Mouse (Mus musculus): ENCODE measurements at regions not wholly inside any gene's neighbourhood (a gene's known extent, or its start where the extent isn't known, plus 50 kb on each side); places are given as distances from the start of the nearest gene placed in this dataset.
"Not testable (repeated sequence)": the region's sequence is repeated elsewhere in the genome, so short reads cannot be mapped to it uniquely, and the experiment has no call there.

- no peaks in the 10 kb centered on the region for H3K27me3 ChIP-seq (ENCODE audit: control insufficient read depth, insufficient read depth, low read length)
- H3K4me2 ChIP-seq (ENCODE audit: low read depth, low read length, severe bottlenecking), result no peak overlapping the region
Observed at GRCm38 (mm10) chr19:35205557-35206239, 283.5 kb downstream of the Kif20b start.

GRCm38 (mm10) chr19:35244188-35244587 is 322.0 kb downstream of the Kif20b start:
- no peak for ATAC-seq (replicated peaks; ENCODE audit: low FRiP score)
- no peak for DNase-seq (ENCODE audit: low spot score)
- H3K36me3 ChIP-seq (ENCODE audit: control insufficient read depth, insufficient read depth, low read length), result no peaks in the 10 kb centered on the region
- no peak overlapping the region for H3K9ac ChIP-seq (ENCODE audit: low read length)
- H3K4me1 ChIP-seq (replicated peaks; ENCODE audit: control insufficient read depth, insufficient read depth, low read length), result no peaks in the 10 kb centered on the region
- no peak overlapping the region for H3K27ac ChIP-seq (ENCODE audit: low read depth, low read length)
- no peaks in the 10 kb centered on the region for H3K27me3 ChIP-seq (ENCODE audit: control insufficient read depth, insufficient read depth, low read length)
- 87% methylated on average over 3 of the region's 3 CpGs for WGBS
- no peak overlapping the region for H3K4me2 ChIP-seq (ENCODE audit: low read depth, low read length, severe bottlenecking)
- H3K4me3 ChIP-seq (ENCODE audit: low read depth, low read length), result no peak overlapping the region
- no peaks in the 10 kb centered on the region for H3K9me3 ChIP-seq (ENCODE audit: control insufficient read depth, low read length)

More at GRCm38 (mm10) chr19:35205557-35206239, 283.5 kb downstream of the Kif20b start:
- H3K4me1 ChIP-seq (replicated peaks; ENCODE audit: control insufficient read depth, insufficient read depth, low read length), result no peaks in the 10 kb centered on the region
- no peaks in the 10 kb centered on the region for H3K9me3 ChIP-seq (ENCODE audit: control insufficient read depth, low read length)
- 83% methylated on average over 5 of the region's 5 CpGs for WGBS
- H3K27ac ChIP-seq (ENCODE audit: low read depth, low read length), result no peak overlapping the region
- DNase-seq (ENCODE audit: low spot score) (no peak), ATAC-seq (replicated peaks; ENCODE audit: low FRiP score) (no peak)
- no peak overlapping the region for H3K9ac ChIP-seq (ENCODE audit: low read length)
- no peaks in the 10 kb centered on the region for H3K36me3 ChIP-seq (ENCODE audit: control insufficient read depth, insufficient read depth, low read length)
- H3K4me3 ChIP-seq (ENCODE audit: low read depth, low read length), result no peak overlapping the region

DNA sequence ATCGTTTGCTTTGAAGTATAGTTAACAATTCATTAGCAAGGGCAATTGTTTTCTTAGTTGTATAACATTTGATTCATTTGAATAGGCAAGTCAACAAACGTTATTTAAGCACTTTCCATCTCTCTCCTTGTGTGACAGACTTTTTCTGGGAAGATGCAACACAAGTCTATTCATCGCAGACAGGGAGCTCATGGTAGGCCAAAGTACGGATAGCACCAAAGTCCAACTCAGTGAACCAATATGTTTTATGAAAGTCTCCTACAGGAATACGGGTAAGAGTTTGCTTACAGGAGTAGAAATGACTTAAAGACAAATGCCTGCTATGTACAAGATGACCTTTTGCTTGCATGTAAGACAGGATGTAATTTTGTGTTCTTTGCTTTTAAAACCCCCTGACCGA is 325.4 kb downstream of the Kif20b start:
- no peaks in the 10 kb centered on the region for H3K36me3 ChIP-seq (ENCODE audit: control insufficient read depth, insufficient read depth, low read length)
- 81% methylated on average over 6 of the region's 6 CpGs for WGBS
- H3K4me3 ChIP-seq (ENCODE audit: low read depth, low read length), result no peak overlapping the region
- H3K9me3 ChIP-seq (ENCODE audit: control insufficient read depth, low read length), result no peaks in the 10 kb centered on the region
- no peaks in the 10 kb centered on the region for H3K4me1 ChIP-seq (replicated peaks; ENCODE audit: control insufficient read depth, insufficient read depth, low read length)
- no peak overlapping the region for H3K4me2 ChIP-seq (ENCODE audit: low read depth, low read length, severe bottlenecking)
- ATAC-seq (replicated peaks; ENCODE audit: low FRiP score), result no peak
- no peak overlapping the region for H3K27ac ChIP-seq (ENCODE audit: low read depth, low read length)
- H3K9ac ChIP-seq (ENCODE audit: low read length), result no peak overlapping the region
- no peaks in the 10 kb centered on the region for H3K27me3 ChIP-seq (ENCODE audit: control insufficient read depth, insufficient read depth, low read length)
- DNase-seq (ENCODE audit: low spot score), result no peak

- WGBS, result 78% methylated on average over 3 of the region's 3 CpGs
- not testable (repeated sequence) for DNase-seq (ENCODE audit: low spot score)
Observed at GRCm38 (mm10) chr19:35258634-35259033, 336.5 kb downstream of the Kif20b start.

DNA sequence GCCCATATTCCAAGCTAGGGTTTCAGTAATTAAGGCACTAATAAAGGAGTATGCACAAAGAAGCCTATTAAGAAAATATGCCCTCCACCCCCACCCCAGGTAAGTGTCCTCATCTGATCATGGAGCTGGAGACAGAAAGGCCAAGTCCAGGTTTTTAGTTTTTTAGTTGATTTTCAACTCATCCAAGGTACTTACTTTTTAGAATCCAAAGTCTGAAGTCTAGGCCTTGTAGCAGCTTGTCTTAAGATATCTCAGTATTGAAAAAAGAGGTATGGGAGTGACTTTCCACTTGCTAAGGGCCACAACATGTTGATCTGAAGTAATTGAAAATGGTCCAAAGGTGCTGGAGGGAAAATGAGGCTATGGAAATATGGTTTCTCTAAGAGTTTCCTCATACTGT is 340.9 kb downstream of the Kif20b start:
- no peak overlapping the region for H3K27ac ChIP-seq (ENCODE audit: low read depth, low read length)
- DNase-seq (ENCODE audit: low spot score) (no peak), ATAC-seq (replicated peaks; ENCODE audit: low FRiP score) (no peak)
- H3K9me3 ChIP-seq (ENCODE audit: control insufficient read depth, low read length), result no peaks in the 10 kb centered on the region
- no peaks in the 10 kb centered on the region for H3K4me1 ChIP-seq (replicated peaks; ENCODE audit: control insufficient read depth, insufficient read depth, low read length)
- H3K36me3 ChIP-seq (ENCODE audit: control insufficient read depth, insufficient read depth, low read length), result no peaks in the 10 kb centered on the region
- no peak overlapping the region for H3K4me2 ChIP-seq (ENCODE audit: low read depth, low read length, severe bottlenecking)
- no peak overlapping the region for H3K4me3 ChIP-seq (ENCODE audit: low read depth, low read length)
- H3K27me3 ChIP-seq (ENCODE audit: control insufficient read depth, insufficient read depth, low read length), result no peaks in the 10 kb centered on the region
- H3K9ac ChIP-seq (ENCODE audit: low read length), result no peak overlapping the region

More at GRCm38 (mm10) chr19:35258634-35259033, 336.5 kb downstream of the Kif20b start:
- not testable (repeated sequence) for H3K4me1 ChIP-seq (replicated peaks; ENCODE audit: control insufficient read depth, insufficient read depth, low read length); H3K27me3 ChIP-seq (ENCODE audit: control insufficient read depth, insufficient read depth, low read length); H3K9me3 ChIP-seq (ENCODE audit: control insufficient read depth, low read length); ATAC-seq (replicated peaks; ENCODE audit: low FRiP score); H3K4me3 ChIP-seq (ENCODE audit: low read depth, low read length); H3K4me2 ChIP-seq (ENCODE audit: low read depth, low read length, severe bottlenecking); H3K36me3 ChIP-seq (ENCODE audit: control insufficient read depth, insufficient read depth, low read length); H3K27ac ChIP-seq (ENCODE audit: low read depth, low read length); H3K9ac ChIP-seq (ENCODE audit: low read length)

GRCm38 (mm10) chr19:35278395-35278794 is 356.2 kb downstream of the Kif20b start:
- no peak for DNase-seq (ENCODE audit: low spot score)
- no peaks in the 10 kb centered on the region for H3K4me1 ChIP-seq (replicated peaks; ENCODE audit: control insufficient read depth, insufficient read depth, low read length)
- H3K9ac ChIP-seq (ENCODE audit: low read length), result no peak overlapping the region
- 37% methylated on average over 2 of the region's 2 CpGs for WGBS
- H3K4me3 ChIP-seq (ENCODE audit: low read depth, low read length), result no peak overlapping the region
- no peaks in the 10 kb centered on the region for H3K27me3 ChIP-seq (ENCODE audit: control insufficient read depth, insufficient read depth, low read length)
- H3K9me3 ChIP-seq (ENCODE audit: control insufficient read depth, low read length), result no peaks in the 10 kb centered on the region
- no peak overlapping the region for H3K27ac ChIP-seq (ENCODE audit: low read depth, low read length)
- ATAC-seq (replicated peaks; ENCODE audit: low FRiP score), result no peak
- no peak overlapping the region for H3K4me2 ChIP-seq (ENCODE audit: low read depth, low read length, severe bottlenecking)
- no peaks in the 10 kb centered on the region for H3K36me3 ChIP-seq (ENCODE audit: control insufficient read depth, insufficient read depth, low read length)

GRCm38 (mm10) chr19:35282775-35283447 is 360.8 kb downstream of the Kif20b start:
- whole genome bisulfite sequencing, result 82% methylated on average over 4 of the region's 4 CpGs
- no peak for DNase-seq (ENCODE audit: low spot score)
- H3K27ac ChIP-seq (ENCODE audit: low read depth, low read length), result no peak overlapping the region
- no peak overlapping the region for H3K4me2 ChIP-seq (ENCODE audit: low read depth, low read length, severe bottlenecking)
- H3K36me3 ChIP-seq (ENCODE audit: control insufficient read depth, insufficient read depth, low read length), result no peaks in the 10 kb centered on the region
- no peaks in the 10 kb centered on the region for H3K9me3 ChIP-seq (ENCODE audit: control insufficient read depth, low read length)
- no peaks in the 10 kb centered on the region for H3K4me1 ChIP-seq (replicated peaks; ENCODE audit: control insufficient read depth, insufficient read depth, low read length)
- H3K4me3 ChIP-seq (ENCODE audit: low read depth, low read length), result no peak overlapping the region
- no peak for ATAC-seq (replicated peaks; ENCODE audit: low FRiP score)
- H3K9ac ChIP-seq (ENCODE audit: low read length), result no peak overlapping the region
- no peaks in the 10 kb centered on the region for H3K27me3 ChIP-seq (ENCODE audit: control insufficient read depth, insufficient read depth, low read length)

- Histone ChIP-seq H3K4me2 (ENCODE audit: low read depth, low read length, severe bottlenecking) (no peak overlapping the region), H3K27me3 (ENCODE audit: control insufficient read depth, insufficient read depth, low read length) (no peaks in the 10 kb centered on the region), H3K36me3 (ENCODE audit: control insufficient read depth, insufficient read depth, low read length) (no peaks in the 10 kb centered on the region), H3K4me1 (replicated peaks; ENCODE audit: control insufficient read depth, insufficient read depth, low read length) (no peaks in the 10 kb centered on the region), H3K9me3 (ENCODE audit: control insufficient read depth, low read length) (no peaks in the 10 kb centered on the region), H3K27ac (ENCODE audit: low read depth, low read length) (no peak overlapping the region), H3K9ac (ENCODE audit: low read length) (no peak overlapping the region), H3K4me3 (ENCODE audit: low read depth, low read length) (no peak overlapping the region)
- ATAC-seq (replicated peaks; ENCODE audit: low FRiP score) (no peak), DNase-seq (ENCODE audit: low spot score) (no peak)
- WGBS, result 84% methylated on average over 2 of the region's 2 CpGs
Observed at GRCm38 (mm10) chr19:35298846-35299245, 376.7 kb downstream of the Kif20b start.

All from forebrain, embryonic 11.5 days (tissue).